Mouse (Mus musculus): ENCODE results near the gene Hrasls5.

DNA sequence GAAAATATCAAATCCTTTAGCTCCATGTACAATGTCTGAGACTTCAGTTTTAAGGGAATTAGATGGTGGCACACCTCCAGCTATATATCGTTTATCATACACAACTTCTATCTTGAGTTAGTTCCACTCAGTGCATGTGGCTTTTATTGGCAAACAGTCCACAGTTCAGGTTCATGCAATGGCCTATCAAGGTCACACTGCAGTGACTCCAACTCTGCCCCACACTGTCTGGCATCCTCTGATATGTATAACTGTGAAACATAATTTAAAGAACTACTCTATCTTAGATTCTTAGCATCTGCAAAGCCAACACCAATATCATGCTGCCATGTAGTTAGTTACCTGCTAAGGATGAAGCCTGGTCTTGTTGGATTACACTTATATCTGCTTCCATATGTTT is 75.6 kb downstream of the Hrasls5 start:
- TF ChIP-seq CTCF (IDR thresholded peaks at IDR 0.05; ENCODE audit: low read depth, low read length) (no peak), POLR2A (IDR thresholded peaks at IDR 0.05; ENCODE audit: borderline replicate concordance, low read depth, low read length) (no peak)

All from bone marrow macrophage, adult 2 months (primary cell).